ENCODE assay signal across 25 mouse cellular contexts in the genomic region with DNA sequence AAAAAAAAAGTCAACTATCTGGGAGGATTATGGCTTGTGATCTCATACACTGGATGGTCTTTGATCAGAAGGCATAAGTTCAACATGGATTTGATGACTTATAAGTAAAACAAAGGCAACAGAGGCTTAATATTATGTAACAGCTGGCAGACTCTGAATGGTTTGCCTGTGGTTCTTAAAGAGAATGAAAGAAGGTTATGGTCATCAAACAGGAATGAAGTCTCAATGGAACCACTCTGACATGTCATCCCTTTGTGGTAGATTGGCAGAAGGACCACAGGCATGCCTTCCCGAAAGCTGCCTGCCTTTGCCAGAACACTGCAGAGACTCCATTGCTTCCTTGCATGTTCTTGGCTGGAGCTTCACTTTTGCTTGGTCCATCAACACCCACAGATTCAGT.
DNase-seq lines count a peak whose midpoint lies in the region; ATAC-seq and TF ChIP-seq lines count a peak whose summit lies in the region.
"Had no signal": no experiment of that assay in that cellular context is flagged by ENCODE, and none has a peak within 500 bp of the region (broad histone marks: within the 10 kb centered on the region; RNA-seq: fewer than 3 reads in every experiment).

No protein-coding gene starts in this region.

- no peaks in the 10 kb centered on the region for H3K27me3 ChIP-seq in hindbrain, postnatal 0 days (ENCODE audit: insufficient read depth, low read length)
- no peaks in the 10 kb centered on the region for H3K27me3 ChIP-seq in hindbrain, embryonic 12.5 days
- no peaks in the 10 kb centered on the region for H3K27me3 ChIP-seq in myocyte (ENCODE audit: control insufficient read depth, insufficient read depth, insufficient read length)
- H3K27me3 ChIP-seq in liver, embryonic 11.5 days (replicated peaks; ENCODE audit: control insufficient read depth, insufficient read depth, low read length): no peaks in the 10 kb centered on the region
- H3K27me3 ChIP-seq: embryonic facial prominence, embryonic 12.5 days; embryonic facial prominence, embryonic 15.5 days; forebrain, embryonic 13.5 days had no signal

- H3K36me3 ChIP-seq in hindbrain, postnatal 0 days (ENCODE audit: insufficient read depth, low read length): no peaks in the 10 kb centered on the region
- H3K36me3 ChIP-seq in hindbrain, embryonic 12.5 days: no peaks in the 10 kb centered on the region
- no peaks in the 10 kb centered on the region for H3K36me3 ChIP-seq in myocyte (ENCODE audit: control insufficient read depth, insufficient read depth)
- H3K36me3 ChIP-seq in liver, embryonic 11.5 days (ENCODE audit: control insufficient read depth, insufficient read depth, low read length): no peaks in the 10 kb centered on the region
- H3K36me3 ChIP-seq: embryonic facial prominence, embryonic 12.5 days; embryonic facial prominence, embryonic 15.5 days; forebrain, embryonic 10.5 days; hindbrain, embryonic 10.5 days had no signal

- no peak for ATAC-seq in hindbrain, postnatal 0 days
- no peak for ATAC-seq in hindbrain, embryonic 12.5 days (ENCODE audit: low FRiP score)
- ATAC-seq in erythroid progenitor cell, adult 5-6 weeks (replicated peaks; ENCODE audit: low FRiP score, poor library complexity, severe bottlenecking): no peak
- ATAC-seq in liver, embryonic 11.5 days (replicated peaks; ENCODE audit: low FRiP score): no peak
- ATAC-seq: activated CD4-positive, CD25-positive, alpha-beta regulatory T cell, adult 4 months; forebrain, embryonic 13.5 days; forebrain, embryonic 16.5 days; intestine, postnatal 0 days had no signal

- TF ChIP-seq CTCF in hindbrain, postnatal 0 days (IDR thresholded peaks at IDR 0.05; ENCODE audit: low read depth): no peak

- H3K27ac ChIP-seq in hindbrain, postnatal 0 days: no peak overlapping the region
- no peak overlapping the region for H3K27ac ChIP-seq in hindbrain, embryonic 12.5 days
- H3K27ac ChIP-seq in liver, embryonic 11.5 days (ENCODE audit: low read depth, low read length): no peak overlapping the region
- H3K27ac ChIP-seq: embryonic facial prominence, embryonic 12.5 days; embryonic facial prominence, embryonic 15.5 days; forebrain, embryonic 10.5 days; forebrain, embryonic 13.5 days; hindbrain, embryonic 10.5 days; hindbrain, embryonic 14.5 days had no signal

- 58% methylated on average over 1 of the region's 1 CpGs for WGBS in hindbrain, postnatal 0 days
- 96% methylated on average over 1 of the region's 1 CpGs for WGBS in hindbrain, embryonic 12.5 days
- WGBS in liver, embryonic 11.5 days: 100% methylated on average over 1 of the region's 1 CpGs

- H3K4me1 ChIP-seq in hindbrain, postnatal 0 days (ENCODE audit: insufficient read depth, low read length): no peaks in the 10 kb centered on the region
- no peaks in the 10 kb centered on the region for H3K4me1 ChIP-seq in hindbrain, embryonic 12.5 days
- H3K4me1 ChIP-seq in liver, embryonic 11.5 days (replicated peaks; ENCODE audit: control insufficient read depth, insufficient read depth, low read length): no peaks in the 10 kb centered on the region
- H3K4me1 ChIP-seq: forebrain, embryonic 10.5 days; forebrain, embryonic 13.5 days; hindbrain, embryonic 10.5 days had no signal

- no peak overlapping the region for H3K9ac ChIP-seq in hindbrain, postnatal 0 days (replicated peaks; ENCODE audit: low read length)
- no peak overlapping the region for H3K9ac ChIP-seq in hindbrain, embryonic 12.5 days
- no peak overlapping the region for H3K9ac ChIP-seq in liver, embryonic 11.5 days (ENCODE audit: low read depth, low read length)
- H3K9ac ChIP-seq: embryonic facial prominence, embryonic 12.5 days; embryonic facial prominence, embryonic 15.5 days; forebrain, embryonic 13.5 days; hindbrain, embryonic 14.5 days had no signal

- peaks cover 3% of the 10 kb centered on the region; the same call in 1 of the 2 replicates for H3K9me3 ChIP-seq in hindbrain, postnatal 0 days (ENCODE audit: low read length)
- H3K9me3 ChIP-seq in hindbrain, embryonic 12.5 days (replicated peaks): 0 out of 2 replicates have a peak, but pooled peaks cover 9% of the 10 kb centered on the region
- H3K9me3 ChIP-seq in liver, embryonic 11.5 days (ENCODE audit: control insufficient read depth, low read length): no peaks in the 10 kb centered on the region
- H3K9me3 ChIP-seq: embryonic facial prominence, embryonic 15.5 days had no signal

- no peaks in the 10 kb centered on the region for H3K79me2 ChIP-seq in myocyte (ENCODE audit: control insufficient read depth, insufficient read depth)

- H3K4me3 ChIP-seq in hindbrain, postnatal 0 days (ENCODE audit: low read length): no peak overlapping the region
- no peak overlapping the region for H3K4me3 ChIP-seq in hindbrain, embryonic 12.5 days
- H3K4me3 ChIP-seq in myocyte: no peak overlapping the region
- no peak overlapping the region for H3K4me3 ChIP-seq in liver, embryonic 11.5 days (ENCODE audit: low read depth, low read length)
- H3K4me3 ChIP-seq: embryonic facial prominence, embryonic 12.5 days; embryonic facial prominence, embryonic 15.5 days; forebrain, embryonic 10.5 days; forebrain, embryonic 13.5 days; hindbrain, embryonic 10.5 days had no signal

- H3ac ChIP-seq in myocyte (ENCODE audit: control insufficient read depth, insufficient read length): no peak overlapping the region

- peak; percentile 4 for DNase-seq in hindbrain, postnatal 0 days (ENCODE audit: low spot score)
- peak; percentile 20 for DNase-seq in NIH3T3 (ENCODE audit: low read depth)
- no peak for DNase-seq in liver, embryonic 11.5 days (ENCODE audit: low spot score)
- DNase-seq: adrenal gland, adult 8-10 months; adrenal gland, postnatal 25 days; cerebellum, adult 18-20 months; cerebellum, adult 9-10 months; cerebellum, postnatal 14 days; gastrocnemius, postnatal 14 days; heart, adult 11 months; heart, postnatal 36 days; kidney, adult 2 months had no signal

- TF ChIP-seq POLR2A in myocyte (IDR thresholded peaks at IDR 0.05; ENCODE audit: insufficient read length, low read depth): no peak

- H3K4me2 ChIP-seq in hindbrain, postnatal 0 days (ENCODE audit: low read depth, low read length): no peak overlapping the region
- H3K4me2 ChIP-seq in hindbrain, embryonic 12.5 days (replicated peaks): no peak overlapping the region
- H3K4me2 ChIP-seq in myocyte (ENCODE audit: low read depth): no peak overlapping the region
- no peak overlapping the region for H3K4me2 ChIP-seq in liver, embryonic 11.5 days
- H3K4me2 ChIP-seq: embryonic facial prominence, embryonic 12.5 days; embryonic facial prominence, embryonic 15.5 days; forebrain, embryonic 13.5 days; heart, embryonic 11.5 days; hindbrain, embryonic 14.5 days had no signal

TF ChIP-seq in myocyte, 11 proteins besides CTCF, POLR2A, EP300 and RAD21:
- TF ChIP-seq MYOD1 (IDR thresholded peaks at IDR 0.05; ENCODE audit: control insufficient read depth in 1 of 3, insufficient read length in 2 of 3, low read depth in 2 of 3) (peak in 1 of 3 experiments; percentile 8), CEBPB (IDR thresholded peaks at IDR 0.05; ENCODE audit: insufficient read depth, poor library complexity, severe bottlenecking) (peak; percentile 73; the same call in 1 of the 2 replicates), SRF (IDR thresholded peaks at IDR 0.05; ENCODE audit: control insufficient read depth, insufficient read length, low read depth) (no peak), MYOG (IDR thresholded peaks at IDR 0.05; ENCODE audit: control insufficient read depth in 1 of 3, insufficient read depth in 1 of 3, insufficient read length in 2 of 3, low read depth in 2 of 3) (no peak)
TF ChIP-seq in myocyte: peak in this region for 2.
